Mouse (Mus musculus) intestine, embryonic 16.5 days (tissue): ENCODE data around the gene Ptgr2. TPM values are rescaled to one million over a fixed set of nuclear protein-coding genes. Genes with fewer than 3 reads are reported as not detected.

Source experiments
- ATAC-seq: fragments of 200-750 bp; cut with Nextera tagmentation; 2 replicates; pipeline ENCODE4 v1.8.0; 2017; ENCODE audit warnings: moderate TSS enrichment, moderate library complexity
- H3K27ac ChIP-seq: fragments of 300-500 bp; sonication (generic); 2 replicates; pipeline ENCODE4 v1.5.1; 2014; ENCODE audit warnings: mild to moderate bottlenecking, low read length
- H3K27me3 ChIP-seq: fragments of 300-500 bp; sonication (generic); replicated peaks from 2 replicates; pipeline ENCODE4 v1.6.1; 2014; ENCODE audit warnings: low read length, control low read depth, mixed read lengths; ENCODE audit not compliant: control insufficient read depth, insufficient read depth
- H3K36me3 ChIP-seq: fragments of 300-500 bp; sonication (generic); 2 replicates; pipeline ENCODE4 v1.6.1; 2014; ENCODE audit warnings: low read length, control low read depth; ENCODE audit not compliant: control insufficient read depth, insufficient read depth
- H3K4me1 ChIP-seq: fragments of 300-500 bp; sonication (generic); 2 replicates; pipeline ENCODE4 v1.6.1; 2014; ENCODE audit warnings: low read length, control low read depth, mixed read lengths; ENCODE audit not compliant: control insufficient read depth, insufficient read depth
- H3K4me2 ChIP-seq: fragments of 300-500 bp; sonication (generic); 2 replicates; pipeline ENCODE4 v1.6.1; 2014; ENCODE audit warnings: low read depth, low read length, control low read depth
- H3K4me3 ChIP-seq: fragments of 300-500 bp; sonication (generic); 2 replicates; pipeline ENCODE4 v1.5.1; 2014; ENCODE audit warnings: mild to moderate bottlenecking, low read length
- H3K9ac ChIP-seq: fragments of 300-500 bp; sonication (generic); 2 replicates; pipeline ENCODE4 v1.6.1; 2014; ENCODE audit warnings: low read depth, low read length
- H3K9me3 ChIP-seq: fragments of 300-500 bp; sonication (generic); 2 replicates; pipeline ENCODE4 v1.6.1; 2016; ENCODE audit warnings: low read length, control low read depth; ENCODE audit not compliant: control insufficient read depth
- WGBS: fragments of 180-500 bp; shearing (Covaris S2); extraction: QIAGEN DNeasy Blood & Tissue Kit; methylation state at CpG from one replicate; pipeline ENCODE4 v1.1.7; 2014; 5-methylcytosine and 5-hydroxymethylcytosine counted together
- polyA plus RNA-seq: library from polyadenylated mRNA; unstranded; fragments of >200 nt; fragmentation: Nextera tagmentation; extraction: Ambion mirVana; gene quantifications from 2 replicates; pipeline ENCODE4 v1.2.1, GENCODE M21; 2015

The Ptgr2 gene
- polyA plus RNA-seq, 1 experiment from 2014 or later, result 58.1 TPM

GRCm38 (mm10) chr12:84260363-84260762, 24.7 kb upstream of the Ptgr2 start:
- Histone ChIP-seq H3K4me1 (no peaks in the 10 kb centered on the region), H3K4me2 (no peak overlapping the region), H3K9ac (no peak overlapping the region), H3K9me3 (no peaks in the 10 kb centered on the region), H3K27me3 (no peaks in the 10 kb centered on the region), H3K36me3 (no peaks in the 10 kb centered on the region), H3K27ac (no peak overlapping the region), H3K4me3 (no peak overlapping the region)
- WGBS, result 64% methylated on average over 7 of the region's 7 CpGs
- no peak for ATAC-seq

GRCm38 (mm10) chr12:84267264-84267663, 17.8 kb upstream of the Ptgr2 start:
- Histone ChIP-seq H3K9ac (no peak overlapping the region), H3K36me3 (no peaks in the 10 kb centered on the region), H3K4me3 (no peak overlapping the region), H3K9me3 (no peaks in the 10 kb centered on the region), H3K27me3 (no peaks in the 10 kb centered on the region), H3K4me1 (no peaks in the 10 kb centered on the region), H3K27ac (no peak overlapping the region), H3K4me2 (no peak overlapping the region)
- WGBS, result 59% methylated on average over 2 of the region's 2 CpGs
- ATAC-seq, result no peak

- no peak for ATAC-seq
- H3K9me3 ChIP-seq, result no peaks in the 10 kb centered on the region
- H3K4me1 ChIP-seq, result no peaks in the 10 kb centered on the region
- no peak overlapping the region for H3K9ac ChIP-seq
- H3K27me3 ChIP-seq, result no peaks in the 10 kb centered on the region
- H3K27ac ChIP-seq, result no peak overlapping the region
- no peaks in the 10 kb centered on the region for H3K36me3 ChIP-seq
- H3K4me3 ChIP-seq, result no peak overlapping the region
- 61% methylated on average over 5 of the region's 5 CpGs for WGBS
- H3K4me2 ChIP-seq, result no peak overlapping the region
Observed at GRCm38 (mm10) chr12:84273366-84273765, 11.7 kb upstream of the Ptgr2 start.

DNA sequence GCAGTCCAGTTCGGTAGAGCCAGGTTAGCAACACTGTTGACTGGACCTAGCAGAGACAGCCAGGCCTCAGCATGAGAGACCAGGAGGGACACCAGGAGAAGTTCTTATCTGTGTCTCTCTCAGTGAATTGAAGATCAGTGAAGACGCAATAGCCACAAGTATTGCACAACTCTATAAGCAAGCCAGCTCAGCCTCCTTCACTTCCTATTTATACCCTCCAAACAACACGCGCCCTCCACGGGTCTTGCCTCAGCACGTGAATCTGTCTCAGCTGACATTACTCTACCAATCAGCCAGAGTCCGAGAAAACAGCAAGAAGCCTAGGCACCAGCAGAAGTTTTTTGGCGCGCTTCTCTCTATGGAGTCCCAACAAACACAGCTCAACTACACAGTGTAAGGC, 9.7 kb upstream of the Ptgr2 start:
- no peaks in the 10 kb centered on the region for H3K4me1 ChIP-seq
- H3K27ac ChIP-seq, result no peak overlapping the region
- H3K27me3 ChIP-seq, result no peaks in the 10 kb centered on the region
- ATAC-seq, result no peak
- H3K9me3 ChIP-seq, result no peaks in the 10 kb centered on the region
- H3K4me3 ChIP-seq, result no peak overlapping the region
- WGBS, result 84% methylated on average over 9 of the region's 9 CpGs
- no peaks in the 10 kb centered on the region for H3K36me3 ChIP-seq
- H3K9ac ChIP-seq, result no peak overlapping the region
- no peak overlapping the region for H3K4me2 ChIP-seq

DNA sequence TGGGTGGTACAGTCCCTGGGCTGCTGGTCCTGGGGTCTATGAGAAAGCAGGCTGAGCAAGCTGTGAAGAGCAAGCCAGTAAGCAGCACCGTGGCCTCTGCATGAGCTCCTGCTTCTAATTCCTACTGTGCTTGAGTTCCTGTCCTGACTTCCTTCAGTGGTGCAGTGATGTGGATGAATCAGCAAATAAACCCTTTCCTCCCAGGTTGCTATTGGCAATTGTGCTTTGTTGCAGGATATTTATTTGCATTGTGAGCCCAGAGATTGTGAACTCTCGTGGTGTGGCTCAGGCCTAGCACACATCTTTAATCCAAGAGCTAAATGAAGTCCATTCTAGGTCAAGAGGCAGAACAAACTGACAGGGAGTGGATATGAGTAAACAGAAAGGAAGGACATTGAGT, 8.7 kb upstream of the Ptgr2 start:
- H3K9ac ChIP-seq, result no peak overlapping the region
- ATAC-seq, result no peak
- no peaks in the 10 kb centered on the region for H3K36me3 ChIP-seq
- WGBS, result 81% methylated on average over 2 of the region's 2 CpGs
- no peak overlapping the region for H3K4me2 ChIP-seq
- H3K4me1 ChIP-seq, result no peaks in the 10 kb centered on the region
- H3K4me3 ChIP-seq, result no peak overlapping the region
- no peaks in the 10 kb centered on the region for H3K27me3 ChIP-seq
- H3K9me3 ChIP-seq, result no peaks in the 10 kb centered on the region
- no peak overlapping the region for H3K27ac ChIP-seq

DNA sequence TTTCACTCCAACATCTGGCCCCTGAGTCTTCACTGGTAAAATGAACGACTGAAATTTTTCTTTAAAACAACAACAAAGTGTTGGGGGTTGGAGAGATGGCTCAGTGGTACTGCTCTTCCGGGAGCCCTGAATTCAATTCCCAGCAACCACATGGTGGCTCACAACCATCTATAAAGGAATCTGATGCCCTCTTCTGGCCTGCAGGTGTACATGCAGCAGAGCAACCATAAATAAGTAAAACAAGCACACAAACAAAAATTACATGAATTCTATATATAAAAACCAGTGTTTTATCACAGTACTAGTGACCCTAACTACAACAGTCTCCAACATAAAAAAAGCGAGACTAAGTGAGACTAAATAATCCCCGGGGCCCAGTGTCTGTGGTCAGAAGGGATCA, 8.2 kb upstream of the Ptgr2 start:
- H3K27ac ChIP-seq, result no peak overlapping the region
- H3K4me2 ChIP-seq, result no peak overlapping the region
- H3K4me3 ChIP-seq, result no peak overlapping the region
- no peak overlapping the region for H3K9ac ChIP-seq
- no peaks in the 10 kb centered on the region for H3K27me3 ChIP-seq
- H3K36me3 ChIP-seq, result no peaks in the 10 kb centered on the region
- no peak for ATAC-seq
- 86% methylated on average over 4 of the region's 4 CpGs for WGBS
- no peaks in the 10 kb centered on the region for H3K4me1 ChIP-seq
- H3K9me3 ChIP-seq, result no peaks in the 10 kb centered on the region

- no peak overlapping the region for H3K4me3 ChIP-seq
- no peaks in the 10 kb centered on the region for H3K4me1 ChIP-seq
- peak; percentile 65; the same call in 1 of the 2 replicates for ATAC-seq
- 62% methylated on average over 3 of the region's 3 CpGs for WGBS
- no peak overlapping the region for H3K4me2 ChIP-seq
- H3K27me3 ChIP-seq, result no peaks in the 10 kb centered on the region
- H3K27ac ChIP-seq, result no peak overlapping the region
- no peak overlapping the region for H3K9ac ChIP-seq
- no peaks in the 10 kb centered on the region for H3K9me3 ChIP-seq
- H3K36me3 ChIP-seq, result no peaks in the 10 kb centered on the region
Observed at GRCm38 (mm10) chr12:84277832-84278231, 7.2 kb upstream of the Ptgr2 start.

- Histone ChIP-seq H3K4me3 (no peak overlapping the region), H3K4me2 (no peak overlapping the region), H3K27me3 (no peaks in the 10 kb centered on the region), H3K4me1 (no peaks in the 10 kb centered on the region), H3K9me3 (no peaks in the 10 kb centered on the region), H3K27ac (no peak overlapping the region), H3K36me3 (no peaks in the 10 kb centered on the region), H3K9ac (no peak overlapping the region)
- ATAC-seq, result no peak
- WGBS, result 83% methylated on average over 7 of the region's 7 CpGs
Observed at GRCm38 (mm10) chr12:84278901-84279300, 6.1 kb upstream of the Ptgr2 start.

GRCm38 (mm10) chr12:84284391-84284790, 641 bp upstream of the Ptgr2 start:
- Histone ChIP-seq H3K9me3 (no peaks in the 10 kb centered on the region), H3K36me3 (no peaks in the 10 kb centered on the region), H3K4me3 (peak overlapping the region; percentile 70), H3K27ac (no peak overlapping the region), H3K9ac (peak overlapping the region; percentile 79; the same call in 1 of the 2 replicates), H3K4me2 (peak overlapping the region; percentile 81), H3K27me3 (no peaks in the 10 kb centered on the region), H3K4me1 (no peaks in the 10 kb centered on the region)
- ATAC-seq, result no peak
- 74% methylated on average over 14 of the region's 14 CpGs for WGBS

- ATAC-seq, result peak; percentile 71
- Histone ChIP-seq H3K4me1 (no peaks in the 10 kb centered on the region), H3K27ac (peak overlapping the region; percentile 94), H3K27me3 (no peaks in the 10 kb centered on the region), H3K4me2 (peak overlapping the region; percentile 81), H3K9ac (peak overlapping the region; percentile 79), H3K36me3 (no peaks in the 10 kb centered on the region), H3K9me3 (no peaks in the 10 kb centered on the region), H3K4me3 (peak overlapping the region; percentile 70)
- 22% methylated on average over 8 of the region's 8 CpGs for whole genome bisulfite sequencing
Observed at GRCm38 (mm10) chr12:84285593-84285968, 549 bp downstream of the Ptgr2 start.
